Mouse (Mus musculus) liver, embryonic 11.5 days (tissue): ENCODE data around the gene Pitpnc1. TPM values are rescaled to one million over a fixed set of nuclear protein-coding genes. Genes with fewer than 3 reads are reported as not detected.

Source experiments
- ATAC-seq: fragments of 200-750 bp; cut with Nextera tagmentation; replicated peaks from 2 replicates; pipeline ENCODE4 v1.8.0; 2017; ENCODE audit warnings: moderate number of reproducible peaks, mild to moderate bottlenecking, moderate TSS enrichment, moderate library complexity; ENCODE audit not compliant: low FRiP score
- DNase-seq: peaks from one replicate; pipeline ENCODE4 v3.0.0-alpha.2; 2017; ENCODE audit warnings: low spot score
- H3K27ac ChIP-seq: fragments of 300-500 bp; sonication (generic); 2 replicates; pipeline ENCODE4 v1.5.1; 2014; ENCODE audit warnings: mild to moderate bottlenecking, low read depth, low read length, control low read depth
- H3K27me3 ChIP-seq: fragments of 300-500 bp; sonication (generic); replicated peaks from 2 replicates; pipeline ENCODE4 v1.6.1; 2014; ENCODE audit warnings: low read length, mixed read lengths; ENCODE audit not compliant: control insufficient read depth, insufficient read depth
- H3K36me3 ChIP-seq: fragments of 300-500 bp; sonication (generic); 2 replicates; pipeline ENCODE4 v1.6.1; 2014; ENCODE audit warnings: mild to moderate bottlenecking, low read length, moderate library complexity, mixed read lengths; ENCODE audit not compliant: control insufficient read depth, insufficient read depth
- H3K4me1 ChIP-seq: fragments of 300-500 bp; sonication (generic); replicated peaks from 2 replicates; pipeline ENCODE4 v1.6.1; 2014; ENCODE audit warnings: low read length, mixed read lengths; ENCODE audit not compliant: control insufficient read depth, insufficient read depth
- H3K4me2 ChIP-seq: fragments of 300-500 bp; sonication (generic); 2 replicates; pipeline ENCODE4 v1.6.1; 2014; ENCODE audit warnings: mild to moderate bottlenecking, control low read depth, moderate library complexity
- H3K4me3 ChIP-seq: fragments of 300-500 bp; sonication (generic); 2 replicates; pipeline ENCODE4 v1.5.1; 2014; ENCODE audit warnings: low read depth, low read length, control low read depth
- H3K9ac ChIP-seq: fragments of 300-500 bp; sonication (generic); 2 replicates; pipeline ENCODE4 v1.6.1; 2014; ENCODE audit warnings: low read depth, low read length, control low read depth
- H3K9me3 ChIP-seq: fragments of 300-500 bp; sonication (generic); 2 replicates; pipeline ENCODE4 v1.6.1; 2016; ENCODE audit warnings: low read length, inconsistent platforms, mixed read lengths; ENCODE audit not compliant: control insufficient read depth
- WGBS: fragments of 180-500 bp; shearing (Covaris S2); extraction: QIAGEN DNeasy Blood & Tissue Kit; methylation state at CpG from one replicate; pipeline ENCODE4 v1.1.7; 2014; 5-methylcytosine and 5-hydroxymethylcytosine counted together
- polyA plus RNA-seq: library from polyadenylated mRNA; unstranded; fragments of >200 nt; fragmentation: Nextera tagmentation; extraction: Ambion mirVana; gene quantifications from 2 replicates; pipeline ENCODE4 v1.2.1, GENCODE M21; 2014

The Pitpnc1 gene
- polyA plus RNA-seq, 1 experiment from 2014 or later = 19.2 TPM

GRCm38 (mm10) chr11:107195334-107195733 is 275.2 kb downstream of the Pitpnc1 start:
- ATAC-seq (no peak), DNase-seq (no peak)
- Histone ChIP-seq H3K27me3 (no peaks in the 10 kb centered on the region), H3K4me3 (no peak overlapping the region), H3K4me1 (no peaks in the 10 kb centered on the region), H3K9me3 (no peaks in the 10 kb centered on the region), H3K36me3 (no peaks in the 10 kb centered on the region), H3K27ac (no peak overlapping the region), H3K4me2 (no peak overlapping the region), H3K9ac (no peak overlapping the region)
- 73% methylated on average over 2 of the region's 2 CpGs for WGBS

GRCm38 (mm10) chr11:107190376-107190775 is 280.1 kb downstream of the Pitpnc1 start:
- DNase-seq (no peak), ATAC-seq (no peak)
- no peak overlapping the region for H3K9ac ChIP-seq
- no peaks in the 10 kb centered on the region for H3K27me3 ChIP-seq
- H3K4me3 ChIP-seq = no peak overlapping the region
- H3K36me3 ChIP-seq = peaks cover 3% of the 10 kb centered on the region; the same call in 1 of the 2 replicates
- 81% methylated on average over 2 of the region's 2 CpGs for WGBS
- no peak overlapping the region for H3K4me2 ChIP-seq
- H3K9me3 ChIP-seq = no peaks in the 10 kb centered on the region
- peaks cover 4% of the 10 kb centered on the region; the same call in 1 of the 2 replicates for H3K4me1 ChIP-seq
- H3K27ac ChIP-seq = no peak overlapping the region

- H3K4me3 ChIP-seq = peak within 1 kb of the TSS; percentile 94
- peak; percentile 92 for ATAC-seq
- H3K27me3 ChIP-seq = no peaks in the 10 kb centered on the region
- peaks cover 4% of the 10 kb centered on the region; the same call in 1 of the 2 replicates for H3K4me1 ChIP-seq
- under 1% methylated on average over 62 of the region's 62 CpGs for WGBS
- peak within 1 kb of the TSS; percentile 90 for H3K4me2 ChIP-seq
- H3K27ac ChIP-seq = peak within 1 kb of the TSS; percentile 45; the same call in 1 of the 2 replicates
- DNase-seq = peak; percentile 98
- peaks cover 12% of the 10 kb centered on the region for H3K36me3 ChIP-seq
- H3K9me3 ChIP-seq = no peaks in the 10 kb centered on the region
- H3K9ac ChIP-seq = peak within 1 kb of the TSS; percentile 92
Observed at GRCm38 (mm10) chr11:107188565-107189552, 281.6 kb downstream of the Pitpnc1 start, which contains the start of gene Nol11. Gene Nol11, minus strand, starts transcription at chr11:107189381.

- no peak overlapping the region for H3K27ac ChIP-seq
- DNase-seq (no peak), ATAC-seq (no peak)
- H3K27me3 ChIP-seq = no peaks in the 10 kb centered on the region
- peaks cover 32% of the 10 kb centered on the region for H3K36me3 ChIP-seq
- H3K9ac ChIP-seq = no peak overlapping the region
- 92% methylated on average over 8 of the region's 8 CpGs for WGBS
- no peaks in the 10 kb centered on the region for H3K9me3 ChIP-seq
- no peak overlapping the region for H3K4me2 ChIP-seq
- H3K4me3 ChIP-seq = no peak overlapping the region
- peaks cover 4% of the 10 kb centered on the region; the same call in 1 of the 2 replicates for H3K4me1 ChIP-seq
Observed at GRCm38 (mm10) chr11:107183777-107184176, 286.7 kb downstream of the Pitpnc1 start.

- Histone ChIP-seq H3K36me3 (peaks cover 4% of the 10 kb centered on the region; the same call in 1 of the 2 replicates), H3K27me3 (no peaks in the 10 kb centered on the region), H3K4me1 (peaks cover 3% of the 10 kb centered on the region; the same call in 1 of the 2 replicates), H3K4me2 (no peak overlapping the region), H3K27ac (no peak overlapping the region), H3K9ac (no peak overlapping the region), H3K9me3 (no peaks in the 10 kb centered on the region), H3K4me3 (no peak overlapping the region)
- 76% methylated on average over 4 of the region's 4 CpGs for WGBS
- DNase-seq (no peak), ATAC-seq (no peak)
Observed at GRCm38 (mm10) chr11:107161215-107161614, 309.3 kb downstream of the Pitpnc1 start.

- H3K27me3 ChIP-seq = no peaks in the 10 kb centered on the region
- H3K27ac ChIP-seq = no peak overlapping the region
- H3K4me3 ChIP-seq = no peak overlapping the region
- no peaks in the 10 kb centered on the region for H3K9me3 ChIP-seq
- no peaks in the 10 kb centered on the region for H3K36me3 ChIP-seq
- DNase-seq = no peak
- WGBS = 49% methylated on average over 1 of the region's 1 CpGs
- peaks cover 3% of the 10 kb centered on the region; the same call in 1 of the 2 replicates for H3K4me1 ChIP-seq
- no peak for ATAC-seq
- H3K9ac ChIP-seq = no peak overlapping the region
- no peak overlapping the region for H3K4me2 ChIP-seq
Observed at GRCm38 (mm10) chr11:107159034-107159433, 311.5 kb downstream of the Pitpnc1 start.

Other genes with a start within 250 kb of the Pitpnc1 start
- gene Psmd12, start 8.8 kb upstream of the Pitpnc1 start, polyA plus RNA-seq = 222 and 237 TPM in 2 replicates
- gene Helz, start 77.2 kb upstream of the Pitpnc1 start, polyA plus RNA-seq = 19.9 TPM in 2 replicates
- not detected in 2 replicates for gene Cacng1, start 245.8 kb upstream of the Pitpnc1 start, polyA plus RNA-seq